Mouse (Mus musculus) embryonic facial prominence, embryonic 13.5 days (tissue): Measurements from ENCODE around the gene Sufu. TPM values are rescaled to one million over a fixed set of nuclear protein-coding genes. Genes with fewer than 3 reads are reported as not detected.

Source experiments
- ATAC-seq: fragments of 200-750 bp; cut with Nextera tagmentation; 2 replicates; pipeline ENCODE4 v1.8.0; 2017; ENCODE audit warnings: low read depth; ENCODE audit not compliant: insufficient number of reproducible peaks, insufficient read depth, low FRiP score, low TSS enrichment
- H3K27ac ChIP-seq: fragments of 300-500 bp; sonication (generic); 2 replicates; pipeline ENCODE4 v1.5.1; 2015; ENCODE audit warnings: moderate library complexity, mild to moderate bottlenecking, inconsistent platforms
- H3K27me3 ChIP-seq: fragments of 300-500 bp; sonication (generic); 2 replicates; pipeline ENCODE4 v1.6.1; 2015; ENCODE audit warnings: mild to moderate bottlenecking, inconsistent platforms
- H3K36me3 ChIP-seq: fragments of 300-500 bp; sonication (generic); 2 replicates; pipeline ENCODE4 v1.6.1; 2015; ENCODE audit warnings: mild to moderate bottlenecking, inconsistent platforms
- H3K4me1 ChIP-seq: fragments of 300-500 bp; sonication (generic); 2 replicates; pipeline ENCODE4 v1.6.1; 2015; ENCODE audit warnings: inconsistent platforms
- H3K4me2 ChIP-seq: fragments of 300-500 bp; sonication (generic); 2 replicates; pipeline ENCODE4 v1.6.1; 2015; ENCODE audit warnings: moderate library complexity, mild to moderate bottlenecking, inconsistent platforms
- H3K4me3 ChIP-seq: fragments of 300-500 bp; sonication (generic); 2 replicates; pipeline ENCODE4 v1.5.1; 2015; ENCODE audit warnings: mild to moderate bottlenecking, inconsistent platforms
- H3K9ac ChIP-seq: fragments of 300-500 bp; sonication (generic); 2 replicates; pipeline ENCODE4 v1.6.1; 2015; ENCODE audit warnings: mild to moderate bottlenecking, inconsistent platforms
- H3K9me3 ChIP-seq: fragments of 300-500 bp; sonication (generic); 2 replicates; pipeline ENCODE4 v1.6.1; 2016; ENCODE audit warnings: inconsistent platforms
- WGBS: fragments of 180-500 bp; shearing (Covaris S2); methylation state at CpG from one replicate; pipeline ENCODE4 v1.1.7; 2015; ENCODE audit warnings: mixed read lengths; 5-methylcytosine and 5-hydroxymethylcytosine counted together
- polyA plus RNA-seq: library from polyadenylated mRNA; unstranded; fragments of >200 nt; fragmentation: Nextera tagmentation; extraction: Ambion mirVana; gene quantifications from 2 replicates; pipeline ENCODE4 v1.2.1, GENCODE M21; 2015

The Sufu gene
- polyA plus RNA-seq, 1 experiment from 2014 or later = 38.5 TPM

GRCm38 (mm10) chr19:46501401-46502068 is 104.8 kb downstream of the Sufu start, which contains the start of gene Trim8:
TSS of gene Trim8 (plus strand) at chr19:46501702.
- ATAC-seq = no peak
- Histone ChIP-seq H3K9ac (peak within 1 kb of the TSS; percentile 95), H3K27ac (peak within 1 kb of the TSS; percentile 99), H3K36me3 (peaks cover 17% of the 10 kb centered on the region), H3K4me3 (peak within 1 kb of the TSS; percentile 89), H3K4me2 (peak within 1 kb of the TSS; percentile 98), H3K27me3 (no peaks in the 10 kb centered on the region), H3K4me1 (peaks cover 38% of the 10 kb centered on the region), H3K9me3 (no peaks in the 10 kb centered on the region)
- WGBS = under 1% methylated on average over 61 of the region's 64 CpGs

DNA sequence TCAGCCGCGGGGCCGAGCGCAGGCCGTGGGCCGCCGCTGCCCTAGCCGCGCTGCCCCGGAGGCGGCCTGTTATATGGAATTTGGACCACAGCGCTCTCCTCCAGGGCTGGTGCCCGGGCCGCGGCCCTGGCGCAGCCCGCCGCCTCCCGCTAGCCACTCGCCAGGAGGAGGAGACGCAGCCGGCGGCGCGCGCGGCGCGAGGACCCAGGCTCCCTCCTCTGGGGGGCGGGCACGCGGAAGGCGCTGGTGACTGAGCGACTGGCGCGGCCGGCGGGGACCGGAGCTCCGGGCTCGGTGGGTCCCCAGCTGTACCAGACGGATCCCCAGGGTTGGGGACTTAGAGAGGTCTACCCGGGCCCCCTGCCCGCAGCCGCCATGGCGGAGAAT is 105.4 kb downstream of the Sufu start:
- under 1% methylated on average over 43 of the region's 46 CpGs for WGBS
- H3K27me3 ChIP-seq = no peaks in the 10 kb centered on the region

DNA sequence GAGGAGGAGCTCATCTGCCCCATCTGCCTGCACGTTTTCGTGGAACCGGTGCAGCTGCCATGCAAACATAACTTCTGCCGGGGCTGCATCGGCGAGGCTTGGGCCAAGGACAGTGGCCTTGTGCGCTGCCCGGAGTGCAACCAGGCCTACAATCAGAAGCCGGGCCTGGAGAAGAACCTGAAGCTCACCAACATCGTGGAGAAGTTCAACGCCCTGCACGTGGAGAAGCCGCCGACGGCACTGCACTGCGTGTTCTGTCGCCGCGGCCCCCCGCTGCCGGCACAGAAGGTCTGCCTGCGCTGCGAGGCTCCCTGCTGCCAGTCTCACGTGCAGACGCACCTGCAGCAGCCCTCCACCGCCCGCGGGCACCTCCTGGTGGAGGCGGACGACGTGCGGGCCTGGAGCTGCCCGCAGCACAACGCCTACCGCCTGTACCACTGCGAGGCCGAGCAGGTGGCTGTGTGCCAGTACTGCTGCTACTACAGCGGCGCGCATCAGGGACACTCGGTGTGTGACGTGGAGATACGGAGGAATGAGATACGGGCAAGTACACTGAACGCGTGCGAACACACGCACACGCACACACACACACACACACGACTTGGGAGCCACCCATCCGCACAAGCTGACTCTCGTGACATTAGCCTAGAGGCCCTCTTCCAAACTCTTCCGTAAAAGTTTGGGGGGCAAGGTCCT is 105.9 kb downstream of the Sufu start:
- H3K36me3 ChIP-seq = peaks cover 28% of the 10 kb centered on the region
- no peaks in the 10 kb centered on the region for H3K9me3 ChIP-seq
- WGBS = under 1% methylated on average over 53 of the region's 53 CpGs
- H3K27ac ChIP-seq = peak overlapping the region; percentile 99
- H3K27me3 ChIP-seq = no peaks in the 10 kb centered on the region
- peaks cover 49% of the 10 kb centered on the region for H3K4me1 ChIP-seq
- H3K4me2 ChIP-seq = peak overlapping the region; percentile 98
- peak overlapping the region; percentile 89 for H3K4me3 ChIP-seq
- no peak for ATAC-seq
- peak overlapping the region; percentile 95 for H3K9ac ChIP-seq

More for the DNA sequence above, 105.4 kb downstream of the Sufu start:
- no peaks in the 10 kb centered on the region for H3K9me3 ChIP-seq
- peak overlapping the region; percentile 99 for H3K27ac ChIP-seq
- peak overlapping the region; percentile 89 for H3K4me3 ChIP-seq
- peak overlapping the region; percentile 98 for H3K4me2 ChIP-seq
- peaks cover 44% of the 10 kb centered on the region for H3K4me1 ChIP-seq
- ATAC-seq = no peak
- H3K9ac ChIP-seq = peak overlapping the region; percentile 95
- peaks cover 22% of the 10 kb centered on the region for H3K36me3 ChIP-seq

GRCm38 (mm10) chr19:46503351-46504084 is 106.8 kb downstream of the Sufu start:
- Histone ChIP-seq H3K36me3 (peaks cover 37% of the 10 kb centered on the region), H3K9ac (peak overlapping the region; percentile 95), H3K27ac (peak overlapping the region; percentile 99), H3K4me3 (peak overlapping the region; percentile 89), H3K9me3 (no peaks in the 10 kb centered on the region), H3K27me3 (no peaks in the 10 kb centered on the region), H3K4me1 (peaks cover 58% of the 10 kb centered on the region), H3K4me2 (peak overlapping the region; percentile 98)
- peak; percentile 65 for ATAC-seq
- WGBS = under 1% methylated on average over 21 of the region's 21 CpGs

- WGBS = 4% methylated on average over 4 of the region's 4 CpGs
- peak overlapping the region; percentile 99 for H3K27ac ChIP-seq
- H3K27me3 ChIP-seq = no peaks in the 10 kb centered on the region
- peaks cover 62% of the 10 kb centered on the region for H3K4me1 ChIP-seq
- H3K4me2 ChIP-seq = peak overlapping the region; percentile 98
- H3K4me3 ChIP-seq = peak overlapping the region; percentile 89
- peak overlapping the region; percentile 95 for H3K9ac ChIP-seq
- H3K36me3 ChIP-seq = peaks cover 43% of the 10 kb centered on the region
- peak; percentile 7; the same call in 1 of the 2 replicates for ATAC-seq
- H3K9me3 ChIP-seq = no peaks in the 10 kb centered on the region
Observed at GRCm38 (mm10) chr19:46504085-46504552, 107.4 kb downstream of the Sufu start.

DNA sequence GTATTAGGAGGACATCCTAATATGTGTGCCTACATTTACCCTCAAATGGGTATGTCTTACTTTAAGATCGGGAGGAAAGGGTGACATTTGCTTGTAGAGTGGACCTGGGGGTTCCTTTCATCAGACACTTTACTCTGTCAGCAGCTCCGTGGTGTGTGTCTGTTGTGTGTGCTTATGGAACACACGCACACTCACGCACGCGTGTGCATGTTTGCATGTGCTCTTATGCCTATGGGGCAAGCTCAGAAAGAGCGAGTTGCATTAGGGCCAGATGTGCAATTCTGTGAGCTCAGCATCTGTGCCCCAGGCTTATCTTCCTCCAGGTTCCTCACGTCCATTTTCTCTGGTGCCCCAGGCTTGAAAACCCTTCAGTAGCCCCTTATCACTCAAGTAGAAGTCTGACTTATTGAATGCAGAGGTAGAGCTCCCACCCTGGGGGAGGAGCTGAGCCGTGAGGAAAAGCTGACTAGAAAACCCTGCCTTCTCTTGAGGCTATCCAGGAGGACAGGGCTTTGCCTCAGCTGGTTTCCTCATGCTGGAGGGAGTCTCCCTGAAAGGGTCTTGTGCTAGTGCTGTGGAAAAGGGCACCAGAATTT is 108.2 kb downstream of the Sufu start:
- no peak for ATAC-seq
- peak overlapping the region; percentile 89 for H3K4me3 ChIP-seq
- H3K9ac ChIP-seq = peak overlapping the region; percentile 95
- 45% methylated on average over 9 of the region's 9 CpGs for WGBS
- H3K36me3 ChIP-seq = peaks cover 51% of the 10 kb centered on the region
- no peaks in the 10 kb centered on the region for H3K27me3 ChIP-seq
- peak overlapping the region; percentile 98 for H3K4me2 ChIP-seq
- H3K9me3 ChIP-seq = no peaks in the 10 kb centered on the region
- H3K4me1 ChIP-seq = peaks cover 69% of the 10 kb centered on the region
- H3K27ac ChIP-seq = peak overlapping the region; percentile 99

DNA sequence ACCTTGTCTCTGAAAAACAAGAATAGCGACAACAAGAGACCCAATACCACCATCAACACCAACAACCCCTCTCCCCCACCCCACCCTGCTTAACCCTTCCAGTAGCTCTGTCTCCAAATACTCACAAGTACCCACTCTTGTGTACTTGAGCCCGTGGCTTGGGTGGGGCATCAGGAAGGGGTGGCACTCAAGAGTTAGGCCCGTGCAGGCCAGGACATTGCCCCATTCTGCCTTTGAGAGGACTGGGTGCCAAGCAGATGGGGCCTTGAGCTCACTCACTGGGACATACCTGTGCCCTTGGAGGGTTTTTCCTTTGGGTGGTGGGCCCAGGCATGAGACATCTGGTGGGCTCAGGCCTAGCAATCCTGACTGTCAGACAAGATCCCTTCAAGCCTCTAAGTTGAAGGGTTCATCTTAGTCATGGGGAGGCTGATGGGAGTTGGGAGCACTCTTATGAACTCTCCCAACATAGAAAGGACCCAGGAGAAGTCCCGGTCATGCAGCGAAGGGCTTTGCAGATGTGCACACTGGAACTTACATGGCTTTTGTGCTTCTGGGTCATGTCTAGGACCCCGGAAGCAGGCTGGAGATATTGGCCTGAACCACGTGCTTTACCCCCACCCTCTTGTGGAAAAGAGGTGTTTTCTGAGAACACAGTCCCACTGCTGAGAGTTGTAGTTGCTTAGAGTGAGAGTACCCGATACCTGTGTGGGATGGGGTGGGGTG is 109.1 kb downstream of the Sufu start:
- Histone ChIP-seq H3K4me2 (peak overlapping the region; percentile 98), H3K4me1 (peaks cover 76% of the 10 kb centered on the region), H3K27ac (no peak overlapping the region), H3K36me3 (peaks cover 60% of the 10 kb centered on the region), H3K9ac (peak overlapping the region; percentile 61), H3K27me3 (no peaks in the 10 kb centered on the region), H3K9me3 (no peaks in the 10 kb centered on the region), H3K4me3 (peak overlapping the region; percentile 6; the same call in 1 of the 2 replicates)
- ATAC-seq = no peak
- 80% methylated on average over 8 of the region's 8 CpGs for WGBS

GRCm38 (mm10) chr19:46506372-46506717 is 109.6 kb downstream of the Sufu start:
- H3K9ac ChIP-seq = peak overlapping the region; percentile 61
- peak overlapping the region; percentile 98 for H3K4me2 ChIP-seq
- H3K27ac ChIP-seq = no peak overlapping the region
- H3K36me3 ChIP-seq = peaks cover 65% of the 10 kb centered on the region
- no peaks in the 10 kb centered on the region for H3K9me3 ChIP-seq
- WGBS = 61% methylated on average over 3 of the region's 3 CpGs
- ATAC-seq = no peak
- peak overlapping the region; percentile 6; the same call in 1 of the 2 replicates for H3K4me3 ChIP-seq
- peaks cover 77% of the 10 kb centered on the region for H3K4me1 ChIP-seq
- H3K27me3 ChIP-seq = no peaks in the 10 kb centered on the region

GRCm38 (mm10) chr19:46507181-46507581 is 110.5 kb downstream of the Sufu start:
- no peak for ATAC-seq
- no peaks in the 10 kb centered on the region for H3K27me3 ChIP-seq
- H3K9me3 ChIP-seq = no peaks in the 10 kb centered on the region
- 0 out of 2 replicates have a peak overlapping the region, but pooled peaks have one; percentile 23 for H3K27ac ChIP-seq
- H3K4me2 ChIP-seq = peak overlapping the region; percentile 98
- H3K4me3 ChIP-seq = peak overlapping the region; percentile 4; the same call in 1 of the 2 replicates
- H3K36me3 ChIP-seq = peaks cover 73% of the 10 kb centered on the region
- 46% methylated on average over 8 of the region's 8 CpGs for WGBS
- H3K9ac ChIP-seq = peak overlapping the region; percentile 61
- H3K4me1 ChIP-seq = peaks cover 77% of the 10 kb centered on the region

- peaks cover 79% of the 10 kb centered on the region for H3K36me3 ChIP-seq
- no peak for ATAC-seq
- H3K27ac ChIP-seq = 0 out of 2 replicates have a peak overlapping the region, but pooled peaks have one; percentile 23
- H3K4me2 ChIP-seq = no peak overlapping the region
- peaks cover 72% of the 10 kb centered on the region for H3K4me1 ChIP-seq
- WGBS = 84% methylated on average over 1 of the region's 1 CpGs
- H3K9ac ChIP-seq = peak overlapping the region; percentile 21; the same call in 1 of the 2 replicates
- no peaks in the 10 kb centered on the region for H3K27me3 ChIP-seq
- H3K4me3 ChIP-seq = no peak overlapping the region
- H3K9me3 ChIP-seq = no peaks in the 10 kb centered on the region
Observed at GRCm38 (mm10) chr19:46507806-46508205, 111.1 kb downstream of the Sufu start.
